Mouse (Mus musculus): ENCODE measurements around the gene Ttc41.

DNA sequence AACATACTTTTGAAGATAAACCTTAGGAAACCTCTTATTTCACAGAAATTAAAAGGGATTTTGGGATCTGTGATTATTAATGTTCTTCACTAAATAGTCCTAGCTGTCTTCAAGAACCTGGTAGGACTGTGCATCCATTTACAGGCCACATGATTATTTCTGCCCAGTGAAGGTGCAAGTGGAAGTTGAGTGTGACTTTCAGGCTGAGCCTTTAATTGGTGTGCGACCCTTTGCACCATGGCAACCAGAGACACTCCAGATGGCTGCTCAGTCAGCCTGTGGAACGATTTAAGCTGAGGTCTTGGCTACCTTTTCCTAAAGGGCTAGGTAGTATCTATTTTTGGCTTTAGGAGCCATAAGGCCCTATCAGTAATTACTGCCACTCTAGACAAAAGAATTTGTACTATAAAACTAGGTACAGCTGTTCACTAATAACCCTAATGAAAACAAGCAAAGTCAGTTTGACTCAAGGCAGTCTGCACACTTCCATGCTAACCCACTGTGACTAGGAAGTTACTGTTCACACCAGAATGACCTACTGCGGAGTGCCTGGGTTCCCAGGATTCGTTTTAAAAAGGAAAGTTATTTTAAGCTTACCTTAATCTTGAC lies 3.2 kb upstream of the Ttc41 start:
- no peak for TF ChIP-seq FLI1 (IDR thresholded peaks at IDR 0.05; ENCODE audit: low read length)
- no peak for TF ChIP-seq GATA1 (IDR thresholded peaks at IDR 0.05; ENCODE audit: borderline replicate concordance, low read length)
